Mouse (Mus musculus) neutrophil, adult 65 days (primary cell): ENCODE data around the gene Susd1. TPM values are rescaled to one million over a fixed set of nuclear protein-coding genes. Genes with fewer than 3 reads are reported as not detected.

ENCODE experiments used
- total RNA-seq: library from RNA; stranded (reverse); gene quantifications from 2 replicates; pipeline ENCODE4 v1.2.4, GENCODE M21; 2023

Susd1 gene
- 44.8 and 62.6 TPM in 2 replicates for total RNA-seq

GRCm38 (mm10) chr4:59437990-59438854 is at the start of gene Susd1:
Susd1 (minus strand) TSS chr4:59438633.

Other genes with a start within 250 kb of the Susd1 start
- 27.3 and 27.8 TPM in 2 replicates for gene Ugcg, start 249.4 kb downstream of the Susd1 start, total RNA-seq
- gene Ptbp3, start 110.7 kb upstream of the Susd1 start, total RNA-seq = 321 and 394 TPM in 2 replicates
- gene Hsdl2, start 142.9 kb upstream of the Susd1 start, total RNA-seq = 10.9 and 13.6 TPM in 2 replicates
- gene E130308A19Rik, start 187.6 kb upstream of the Susd1 start, total RNA-seq = 2.8 and 4.2 TPM in 2 replicates